Mouse (Mus musculus) CH12.LX (cell line): ENCODE data around the gene Lcn4. TPM values are rescaled to one million over a fixed set of nuclear protein-coding genes. Genes with fewer than 3 reads are reported as not detected.

ENCODE experiments used
- DNase-seq: peaks from one replicate; pipeline ENCODE4 v3.0.0-alpha.2; 2013; ENCODE audit errors: extremely low read depth
- H3K27ac ChIP-seq: 2 replicates; pipeline ENCODE4 v1.5.1; 2012; ENCODE audit warnings: low read depth, mild to moderate bottlenecking, control low read depth, moderate library complexity; ENCODE audit not compliant: insufficient read depth
- H3K27me3 ChIP-seq: replicated peaks from 2 replicates; pipeline ENCODE3; 2012; ENCODE audit warnings: inconsistent platforms
- H3K36me3 ChIP-seq, 2 experiments: replicated peaks in 1 of 2; 2 replicates each; pipeline versions ENCODE3 to v1.6.1; 2012; ENCODE audit warnings: inconsistent platforms in 1 of 2, low read length in 1 of 2, mild to moderate bottlenecking in 1 of 2, mixed read lengths in 1 of 2, moderate library complexity in 1 of 2; ENCODE audit not compliant: control insufficient read depth in 1 of 2, insufficient read depth in 1 of 2
- H3K4me1 ChIP-seq, 2 experiments: 2 replicates each; pipeline ENCODE4 v1.6.1; 2012; ENCODE audit warnings: inconsistent platforms in 1 of 2, moderate library complexity in 1 of 2; ENCODE audit not compliant: insufficient read depth in 2 of 2, control insufficient read depth in 1 of 2
- H3K4me2 ChIP-seq: 2 replicates; pipeline ENCODE4 v1.6.1; 2012; ENCODE audit warnings: low read depth, mild to moderate bottlenecking, control low read depth; ENCODE audit not compliant: poor library complexity, insufficient read depth, severe bottlenecking
- H3K4me3 ChIP-seq, 3 experiments: fragments of 150-350 bp in 1 of 3; sonication (generic) in 1 of 3; replicated peaks in 1 of 3; 2 replicates each; pipeline versions ENCODE3 to v1.5.1; 2011 to 2012; ENCODE audit warnings: low read depth in 2 of 3, low read length in 2 of 3, mild to moderate bottlenecking in 2 of 3, moderate library complexity in 2 of 3, control low read depth in 1 of 3, improper control_type of control experiment in 1 of 3, inconsistent platforms in 1 of 3, mixed read lengths in 1 of 3; ENCODE audit not compliant: poor library complexity in 1 of 3
- H3K79me2 ChIP-seq: replicated peaks from 2 replicates; pipeline ENCODE4 v1.6.1; 2012; ENCODE audit warnings: mild to moderate bottlenecking, moderate library complexity; ENCODE audit not compliant: control insufficient read depth, poor library complexity, insufficient read depth, severe bottlenecking; ENCODE audit errors: extremely low read depth
- H3K9ac ChIP-seq: 2 replicates; pipeline ENCODE4 v1.6.1; 2012; ENCODE audit warnings: low read depth, mild to moderate bottlenecking, control low read depth, moderate library complexity; ENCODE audit not compliant: insufficient read depth
- H3K9me3 ChIP-seq: replicated peaks from 2 replicates; pipeline ENCODE3; 2012; ENCODE audit warnings: low read length, inconsistent platforms, mixed read lengths
- BHLHE40 ChIP-seq: IDR thresholded peaks from 2 replicates; pipeline ENCODE4 v1.6.1; 2011; ENCODE audit warnings: mild to moderate bottlenecking, low read depth, low read length, improper control_type of control experiment
- CTCF ChIP-seq, 2 experiments: IDR thresholded peaks in 1 of 2; conservative IDR thresholded peaks in 1 of 2; 2 replicates each; pipeline ENCODE4 v1.5.1; 2011 to 2012; ENCODE audit warnings: low read depth in 2 of 2, low read length in 2 of 2, improper control_type of control experiment in 1 of 2, inconsistent platforms in 1 of 2, mild to moderate bottlenecking in 1 of 2, moderate library complexity in 1 of 2
- ELF1 ChIP-seq: IDR thresholded peaks from 2 replicates; pipeline ENCODE4 v1.6.1; 2014; ENCODE audit warnings: low read depth, mild to moderate bottlenecking, inconsistent platforms, low read length, improper control_type of control experiment
- ETS1 ChIP-seq: conservative IDR thresholded peaks from 2 replicates; pipeline ENCODE4 v1.6.1; 2012; ENCODE audit warnings: low read depth, mild to moderate bottlenecking, inconsistent platforms, low read length, improper control_type of control experiment, moderate library complexity
- IRF4 ChIP-seq: IDR thresholded peaks from 2 replicates; pipeline ENCODE4 v1.6.1; 2014; ENCODE audit warnings: low read depth, mild to moderate bottlenecking, inconsistent platforms, low read length, improper control_type of control experiment
- JUN ChIP-seq: IDR thresholded peaks from 2 replicates; pipeline ENCODE4 v1.6.1; 2011; ENCODE audit warnings: low read depth, mild to moderate bottlenecking, low read length, improper control_type of control experiment, moderate library complexity; ENCODE audit not compliant: insufficient read depth
- JUND ChIP-seq: conservative IDR thresholded peaks from 2 replicates; pipeline ENCODE4 v1.6.1; 2011; ENCODE audit warnings: low read depth, low read length, improper control_type of control experiment
- KAT2A ChIP-seq: IDR thresholded peaks from 2 replicates; pipeline ENCODE4 v1.6.1; 2012; ENCODE audit warnings: low read length, improper control_type of control experiment, inconsistent platforms; ENCODE audit not compliant: insufficient replicate concordance
- MAFK ChIP-seq: IDR thresholded peaks from 2 replicates; pipeline ENCODE4 v1.6.1; 2011; ENCODE audit warnings: low read length, improper control_type of control experiment; ENCODE audit not compliant: insufficient replicate concordance
- MAX ChIP-seq: IDR thresholded peaks from 2 replicates; pipeline ENCODE4 v1.6.1; 2011; ENCODE audit warnings: low read length, improper control_type of control experiment
- MEF2A ChIP-seq: IDR thresholded peaks from 2 replicates; pipeline ENCODE4 v1.6.1; 2014; ENCODE audit warnings: low read depth, mild to moderate bottlenecking, inconsistent platforms, low read length, improper control_type of control experiment, borderline replicate concordance
- MXI1 ChIP-seq: IDR thresholded peaks from 2 replicates; pipeline ENCODE4 v1.6.1; 2011; ENCODE audit warnings: mild to moderate bottlenecking, low read depth, low read length, improper control_type of control experiment
- MYC ChIP-seq: IDR thresholded peaks from 2 replicates; pipeline ENCODE4 v1.6.1; 2011; ENCODE audit warnings: low read depth, mild to moderate bottlenecking, improper control_type of control experiment, low read length
- NELFE ChIP-seq: IDR thresholded peaks from 2 replicates; pipeline ENCODE4 v1.6.1; 2011; ENCODE audit warnings: low read depth, low read length, improper control_type of control experiment
- POLR2A ChIP-seq: IDR thresholded peaks from 2 replicates; pipeline ENCODE4 v1.6.1; 2011; ENCODE audit warnings: low read depth, mild to moderate bottlenecking, improper control_type of control experiment, low read length
- POLR2AphosphoS2 ChIP-seq: IDR thresholded peaks from 2 replicates; pipeline ENCODE4 v1.6.1; 2011; ENCODE audit warnings: low read depth, low read length, improper control_type of control experiment
- RAD21 ChIP-seq: IDR thresholded peaks from 2 replicates; pipeline ENCODE4 v1.6.1; 2011; ENCODE audit warnings: low read depth, mild to moderate bottlenecking, low read length, improper control_type of control experiment, moderate library complexity
- SIN3A ChIP-seq: IDR thresholded peaks from 2 replicates; pipeline ENCODE4 v1.6.1; 2012; ENCODE audit warnings: low read length, improper control_type of control experiment, inconsistent platforms
- SMC3 ChIP-seq: IDR thresholded peaks from 2 replicates; pipeline ENCODE4 v1.6.1; 2011; ENCODE audit warnings: low read depth, low read length, improper control_type of control experiment
- TBP ChIP-seq: conservative IDR thresholded peaks from 2 replicates; pipeline ENCODE4 v1.6.1; 2011; ENCODE audit warnings: low read depth, low read length, improper control_type of control experiment
- UBTF ChIP-seq: IDR thresholded peaks from 2 replicates; pipeline ENCODE4 v1.6.1; 2012; ENCODE audit warnings: low read depth, mild to moderate bottlenecking, inconsistent platforms, low read length, improper control_type of control experiment, moderate library complexity
- USF1 ChIP-seq: IDR thresholded peaks from 2 replicates; pipeline ENCODE4 v1.6.1; 2014; ENCODE audit warnings: low read depth, mild to moderate bottlenecking, inconsistent platforms, low read length, improper control_type of control experiment
- ZC3H11A ChIP-seq: IDR thresholded peaks from 2 replicates; pipeline ENCODE4 v1.6.1; 2012; ENCODE audit warnings: low read depth, mild to moderate bottlenecking, inconsistent platforms, low read length, improper control_type of control experiment
- ZKSCAN1 ChIP-seq: IDR thresholded peaks from 2 replicates; pipeline ENCODE4 v1.6.1; 2012; ENCODE audit warnings: low read depth, inconsistent platforms, low read length, improper control_type of control experiment, borderline replicate concordance
- ZMIZ1 ChIP-seq: IDR thresholded peaks from 2 replicates; pipeline ENCODE4 v1.6.1; 2012; ENCODE audit warnings: low read depth, mild to moderate bottlenecking, inconsistent platforms, low read length, improper control_type of control experiment
- dilution Hi-C: fragments of 300-500 bp; cut with MboI; formaldehyde crosslinking; loops from 2 replicates; pipeline ENCODE4 v1.14.3; 2020; ENCODE audit warnings: low sequenced_read_pairs; ENCODE audit not compliant: extremely low pct_unique_long_range_greater_than_20kb, extremely low pct_ligation_motif_present
- in situ Hi-C: fragments of 300-500 bp; cut with MboI; formaldehyde crosslinking; loops from 3 replicates; pipeline ENCODE4 v1.14.3; 2019; ENCODE audit warnings: low sequenced_read_pairs, low pct_ligation_motif_present, low pct_unique_long_range_greater_than_20kb, mixed read lengths
- polyA plus RNA-seq: library from polyadenylated mRNA; unstranded; fragments of >175 nt; gene quantifications from 2 replicates; pipeline ENCODE4 v1.2.1, GENCODE M21; 2012; ENCODE audit warnings: low read depth; ENCODE audit not compliant: insufficient read length
- total RNA-seq, 2 experiments: library from RNA; depleted of rRNA; stranded (reverse); fragments of 300-350 nt in 1 of 2; fragments of >200 nt in 1 of 2; gene quantifications; 2 replicates each; pipeline ENCODE4 v1.2.3; 2012 to 2014

Lcn4 gene
- total and polyA plus RNA-seq, 3 experiments: not detected

- Histone ChIP-seq H3K9ac (peak overlapping the region; percentile 96), H3K36me3 (peaks cover 38 to 49% of the 10 kb centered on the region in 2 experiments), H3K79me2 (peaks cover 29% of the 10 kb centered on the region), H3K4me3 (peak overlapping the region; percentile 92 to 98 (median 96)), H3K4me1 (peaks cover 6 to 45% of the 10 kb centered on the region in 2 experiments), H3K27ac (no peak overlapping the region), H3K9me3 (no peaks in the 10 kb centered on the region), H3K27me3 (no peaks in the 10 kb centered on the region), H3K4me2 (peak overlapping the region; percentile 92)
- in situ Hi-C loops (no loop called here), dilution Hi-C loops (no loop called here)
- peak; percentile 74 for DNase-seq
- peak; percentile 58 for TF ChIP-seq POLR2A
- TF ChIP-seq MAX: peak; percentile 89
- peak; percentile 43; the same call in 1 of the 2 replicates for TF ChIP-seq POLR2AphosphoS2
- peak; percentile 79; the same call in 1 of the 2 replicates for TF ChIP-seq MXI1
- peak; percentile 45 for TF ChIP-seq SMC3
- no peak for TF ChIP-seq ELF1
- no peak for TF ChIP-seq JUN
- TF ChIP-seq USF1: 0 out of 2 replicates have a peak, but pooled peaks have one; percentile 36
- peak; percentile 22 to 66; a peak in 3 of 4 replicates for TF ChIP-seq CTCF (conservative IDR thresholded peaks at IDR 0.05 in 1 of 2, IDR thresholded peaks at IDR 0.05 in 1 of 2; ENCODE audit: low read depth in 2 of 2, low read length in 2 of 2)
- TF ChIP-seq TBP: peak; percentile 50; the same call in 1 of the 2 replicates
- no peak for TF ChIP-seq UBTF
- TF ChIP-seq MAFK: no peak
- TF ChIP-seq ZC3H11A: no peak
- TF ChIP-seq JUND: no peak
- TF ChIP-seq KAT2A: no peak
- no peak for TF ChIP-seq ZKSCAN1
- no peak for TF ChIP-seq SIN3A
- TF ChIP-seq MYC: peak; percentile 87
- TF ChIP-seq ZMIZ1: no peak
- no peak for TF ChIP-seq ETS1
- TF ChIP-seq IRF4: no peak
- peak; percentile 7 for TF ChIP-seq RAD21
- no peak for TF ChIP-seq MEF2A
Measured at GRCm38 (mm10) chr2:26639083-26639482, 32.0 kb downstream of the Lcn4 start.

GRCm38 (mm10) chr2:26638572-26638971 is 32.5 kb downstream of the Lcn4 start:
- Histone ChIP-seq H3K4me3 (peak overlapping the region; percentile 92 to 98 (median 96)), H3K9ac (peak overlapping the region; percentile 96), H3K9me3 (no peaks in the 10 kb centered on the region), H3K4me1 (peaks cover 6 to 46% of the 10 kb centered on the region in 2 experiments), H3K79me2 (peaks cover 29% of the 10 kb centered on the region), H3K27ac (no peak overlapping the region), H3K36me3 (peaks cover 40 to 52% of the 10 kb centered on the region in 2 experiments), H3K27me3 (no peaks in the 10 kb centered on the region), H3K4me2 (peak overlapping the region; percentile 92)
- in situ Hi-C loops: no loop called here
- dilution Hi-C loops: no loop called here
- DNase-seq: no peak
- TF ChIP-seq POLR2AphosphoS2 (0 out of 2 replicates have a peak, but pooled peaks have one; percentile 33), CTCF (conservative IDR thresholded peaks at IDR 0.05 in 1 of 2, IDR thresholded peaks at IDR 0.05 in 1 of 2; ENCODE audit: low read depth in 2 of 2, low read length in 2 of 2) (peak in 1 of 2 experiments; percentile 7; a peak in 1 of 4 replicates), ELF1 (no peak), NELFE (0 out of 2 replicates have a peak, but pooled peaks have one; percentile 8), BHLHE40 (no peak)
